Mouse (Mus musculus) effector memory CD4-positive, alpha-beta T cell, adult 7 months (primary cell): ENCODE data around the gene Xlr5b. TPM values are rescaled to one million over a fixed set of nuclear protein-coding genes. Genes with fewer than 3 reads are reported as not detected.

Experiments
- polyA plus RNA-seq: library from polyadenylated mRNA; unstranded; fragments of 100-300 nt; shearing (Covaris generic); gene quantifications from one replicate; pipeline ENCODE4 v1.2.1, GENCODE M21; 2017

Gene Xlr5b
- not detected for polyA plus RNA-seq

GRCm38 (mm10) chrX:73148496-73148895 lies at the start of gene Xlr5b:
Xlr5b (plus strand) TSS chrX:73148796.

GRCm38 (mm10) chrX:73116747-73117146 lies 31.8 kb upstream of the Xlr5b start, which contains the start of gene Gm14685:
Gm14685 (plus strand) TSS chrX:73117047.

GRCm38 (mm10) chrX:73149350-73149749 lies 754 bp downstream of the Xlr5b start, which contains the start of gene DXBay18:
DXBay18 (minus strand) TSS chrX:73149450.

GRCm38 (mm10) chrX:73176889-73177288 lies 28.3 kb downstream of the Xlr5b start, which contains the start of gene Spin2d:
Spin2d (minus strand) TSS chrX:73176989.

GRCm38 (mm10) chrX:73191934-73192333 lies 43.3 kb downstream of the Xlr5b start, which contains the start of gene Xlr3b:
Xlr3b (plus strand) TSS chrX:73192207.

Other genes with a start within 250 kb of the Xlr5b start
- 59.9 TPM for gene Cetn2, start 230.4 kb upstream of the Xlr5b start, polyA plus RNA-seq
- gene Nsdhl, start 230.2 kb upstream of the Xlr5b start, polyA plus RNA-seq: 13.5 TPM
- gene Zfp185, start 161.5 kb upstream of the Xlr5b start, polyA plus RNA-seq: not detected
- gene Pnma5, start 111.7 kb upstream of the Xlr5b start, polyA plus RNA-seq: not detected
- gene Pnma3, start 84.0 kb upstream of the Xlr5b start, polyA plus RNA-seq: not detected
- 68.2 TPM for gene Xlr4a, start 66.3 kb upstream of the Xlr5b start, polyA plus RNA-seq
- 0.41 TPM for gene Xlr3a, start 51.7 kb upstream of the Xlr5b start, polyA plus RNA-seq
- gene Gm14685, start 31.7 kb upstream of the Xlr5b start, polyA plus RNA-seq: 0.69 TPM
- 0.49 TPM for gene DXBay18, start 654 bp downstream of the Xlr5b start, polyA plus RNA-seq
- gene Spin2d, start 28.2 kb downstream of the Xlr5b start, polyA plus RNA-seq: not detected
- gene Xlr3b, start 43.4 kb downstream of the Xlr5b start, polyA plus RNA-seq: 31.8 TPM
- gene Xlr4b, start 65.5 kb downstream of the Xlr5b start, polyA plus RNA-seq: 167 TPM
- 15.3 TPM for gene F8a, start 79.5 kb downstream of the Xlr5b start, polyA plus RNA-seq
- gene Xlr4c, start 94.3 kb downstream of the Xlr5b start, polyA plus RNA-seq: 102 TPM
- 0.67 TPM for gene Xlr3c, start 116.6 kb downstream of the Xlr5b start, polyA plus RNA-seq
- gene Xlr5a, start 144.2 kb downstream of the Xlr5b start, polyA plus RNA-seq: 0.51 TPM
- gene Xlr5c, start 144.2 kb downstream of the Xlr5b start, polyA plus RNA-seq: not detected
- not detected for gene Gm45015, start 188.0 kb downstream of the Xlr5b start, polyA plus RNA-seq
- gene Zfp275, start 193.8 kb downstream of the Xlr5b start, polyA plus RNA-seq: 10.5 TPM
- gene Gm18336, start 249.9 kb downstream of the Xlr5b start, polyA plus RNA-seq: not detected